ENCODE assay signal across 16 mouse cellular contexts in genomic region chr2:110269281-110269680, GRCm38 (mm10). TPM values are rescaled to one million over a fixed set of nuclear protein-coding genes. Genes with fewer than 3 reads are reported as not detected.
A peak's percentile ranks its signal among the peaks of the same experiment; 100 is the strongest.
DNase-seq lines count a peak whose midpoint lies in the region; TF ChIP-seq lines count a peak whose summit lies in the region.
"Had no signal": no experiment of that assay in that cellular context is flagged by ENCODE, and none has a peak within 500 bp of the region (broad histone marks: within the 10 kb centered on the region; RNA-seq: fewer than 3 reads in every experiment).

No protein-coding gene starts in this region.

- H3K4me3 ChIP-seq in gastrocnemius, adult 2 months: no peak overlapping the region
- H3K4me3 ChIP-seq: embryonic facial prominence, embryonic 12.5 days; forebrain, embryonic 15.5 days; heart, embryonic 15.5 days; liver, embryonic 12.5 days; midbrain, embryonic 12.5 days; neural tube, embryonic 12.5 days had no signal

- TF ChIP-seq CTCF in gastrocnemius, adult 2 months (IDR thresholded peaks at IDR 0.05): no peak

- intact Hi-C loops in gastrocnemius, adult 2 months (cut with DNase I): no loop called here

- no peak overlapping the region for H3K27ac ChIP-seq in gastrocnemius, adult 2 months
- H3K27ac ChIP-seq: embryonic facial prominence, embryonic 12.5 days; forebrain, embryonic 15.5 days; heart, embryonic 15.5 days; liver, embryonic 12.5 days; midbrain, embryonic 12.5 days; neural tube, embryonic 12.5 days had no signal

- peak; percentile 71 for DNase-seq in kidney, postnatal 10 days
- DNase-seq in kidney, postnatal 25 days: no peak
- DNase-seq in gastrocnemius, adult 2 months: peak; percentile 75
- peak; percentile 39 for DNase-seq in heart, adult 8-10 months (ENCODE audit: low spot score)
- peak; percentile 48 for DNase-seq in lung, postnatal 14 days
- no peak for DNase-seq in layer of hippocampus, postnatal 25 days (ENCODE audit: extremely low spot score in 1 of 2, low spot score in 1 of 2)
- no peak for DNase-seq in spleen, postnatal 36 days (ENCODE audit: low spot score in 2 of 2)
- DNase-seq: cerebellum, adult 9-10 months; right cerebral cortex, postnatal 25 days had no signal

RNA-seq across cellular contexts. Expression of gene Bbox1, which starts 45.1 kb away (rescaled TPM):
- total RNA-seq in gastrocnemius, adult 2 months (2021): under 1 TPM in 1 of 2 experiments, not detected in 1; 0.08 TPM
- not detected for total RNA-seq in heart, adult 8-10 months (2022)
- total RNA-seq in layer of hippocampus, postnatal 25 days (2021): under 1 TPM; 0.23 to 0.69 TPM
- total RNA-seq: CH12.LX had no signal

Comparison
In these comparisons a context has a peak if more than half of its experiments do, and no peak if none do; other contexts are left out.
1. DNase-seq: peak in kidney, postnatal 10 days (single experiment), gastrocnemius, adult 2 months (single experiment), heart, adult 8-10 months (single experiment) and lung, postnatal 14 days (single experiment); none in kidney, postnatal 25 days (0 of 2), layer of hippocampus, postnatal 25 days (0 of 2) and spleen, postnatal 36 days (0 of 2).